Mouse (Mus musculus): ENCODE data around the gene Akr1b3. TPM values are rescaled to one million over a fixed set of nuclear protein-coding genes. Genes with fewer than 3 reads are reported as not detected.

Gene Akr1b3
- total and polyA plus RNA-seq, 2 experiments from 2014 or later, result 165 to 175 TPM

DNA sequence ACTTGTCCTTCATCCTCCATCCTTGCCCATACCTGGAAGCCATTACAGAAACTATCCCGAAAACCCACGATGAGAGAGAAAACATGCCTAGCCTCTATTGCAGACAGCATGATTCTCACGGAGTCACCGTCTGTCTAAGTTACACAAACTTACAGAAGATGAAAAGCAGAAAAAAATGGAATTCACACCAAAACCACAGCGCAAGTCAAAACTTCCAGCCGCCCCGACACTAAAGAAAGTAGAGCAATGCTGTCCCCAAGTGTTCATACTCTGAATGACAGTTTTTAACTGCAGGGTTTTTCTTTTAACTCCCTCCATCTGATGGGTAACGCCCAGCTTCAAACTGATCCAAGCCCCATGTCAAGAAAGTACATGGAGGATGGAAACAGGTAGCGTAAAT is 39.6 kb downstream of the Akr1b3 start:
- no peak overlapping the region for H3K4me2 ChIP-seq (ENCODE audit: low read depth, low read length)
- H3K4me3 ChIP-seq (ENCODE audit: low read depth, low read length), result no peak overlapping the region
- ATAC-seq (ENCODE audit: insufficient read depth, low read depth), result no peak
- H3K27me3 ChIP-seq (ENCODE audit: control insufficient read depth, insufficient read depth, low read length), result no peaks in the 10 kb centered on the region
- TF ChIP-seq CTCF (IDR thresholded peaks at IDR 0.05; ENCODE audit: low read depth) (peak; percentile 66), EP300 (IDR thresholded peaks at IDR 0.05; ENCODE audit: low read depth) (no peak)
- H3K4me1 ChIP-seq (ENCODE audit: control insufficient read depth, insufficient read depth), result peaks cover 10% of the 10 kb centered on the region; the same call in 1 of the 2 replicates
- 24% methylated on average over 9 of the region's 9 CpGs for WGBS
- H3K9me3 ChIP-seq (replicated peaks; ENCODE audit: control insufficient read depth, low read length), result no peaks in the 10 kb centered on the region
- no peaks in the 10 kb centered on the region for H3K36me3 ChIP-seq (replicated peaks; ENCODE audit: control insufficient read depth, insufficient read depth, low read length)
- H3K27ac ChIP-seq (ENCODE audit: low read depth), result no peak overlapping the region
- DNase-seq (ENCODE audit: low spot score), result peak; percentile 43
- no peak overlapping the region for H3K9ac ChIP-seq (replicated peaks; ENCODE audit: low read depth, low read length)

DNA sequence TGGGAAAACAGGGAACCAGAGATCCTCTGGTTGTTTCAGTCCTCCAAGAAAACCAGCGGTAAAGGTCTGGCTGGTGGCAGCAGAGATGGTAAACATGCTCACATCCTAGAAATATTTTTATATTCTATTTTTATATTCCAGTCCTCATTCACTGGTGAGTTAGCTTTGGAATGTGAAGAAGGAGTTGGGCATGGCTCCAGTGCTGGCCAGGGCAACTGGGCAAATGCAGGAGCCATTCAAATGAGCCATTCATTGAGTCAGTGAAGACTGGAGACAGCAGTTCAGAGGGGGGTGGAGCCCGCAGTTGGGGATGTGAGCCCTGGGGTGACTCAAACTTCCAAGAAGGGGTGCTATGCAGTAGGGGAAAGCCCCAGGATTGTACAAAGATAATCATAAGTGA is 42.9 kb downstream of the Akr1b3 start:
- DNase-seq (ENCODE audit: low spot score) (peak; percentile 63), ATAC-seq (ENCODE audit: insufficient read depth, low read depth) (peak; percentile 86)
- no peak overlapping the region for H3K4me3 ChIP-seq (ENCODE audit: low read depth, low read length)
- 51% methylated on average over 2 of the region's 2 CpGs for WGBS
- no peak overlapping the region for H3K9ac ChIP-seq (replicated peaks; ENCODE audit: low read depth, low read length)
- no peaks in the 10 kb centered on the region for H3K9me3 ChIP-seq (replicated peaks; ENCODE audit: control insufficient read depth, low read length)
- no peaks in the 10 kb centered on the region for H3K27me3 ChIP-seq (ENCODE audit: control insufficient read depth, insufficient read depth, low read length)
- H3K4me1 ChIP-seq (ENCODE audit: control insufficient read depth, insufficient read depth), result peaks cover 10% of the 10 kb centered on the region; the same call in 1 of the 2 replicates
- H3K4me2 ChIP-seq (ENCODE audit: low read depth, low read length), result no peak overlapping the region
- H3K27ac ChIP-seq (ENCODE audit: low read depth), result peak overlapping the region; percentile 72
- no peaks in the 10 kb centered on the region for H3K36me3 ChIP-seq (replicated peaks; ENCODE audit: control insufficient read depth, insufficient read depth, low read length)
- TF ChIP-seq EP300 (IDR thresholded peaks at IDR 0.05; ENCODE audit: low read depth) (no peak), CTCF (IDR thresholded peaks at IDR 0.05; ENCODE audit: low read depth) (no peak)

DNA sequence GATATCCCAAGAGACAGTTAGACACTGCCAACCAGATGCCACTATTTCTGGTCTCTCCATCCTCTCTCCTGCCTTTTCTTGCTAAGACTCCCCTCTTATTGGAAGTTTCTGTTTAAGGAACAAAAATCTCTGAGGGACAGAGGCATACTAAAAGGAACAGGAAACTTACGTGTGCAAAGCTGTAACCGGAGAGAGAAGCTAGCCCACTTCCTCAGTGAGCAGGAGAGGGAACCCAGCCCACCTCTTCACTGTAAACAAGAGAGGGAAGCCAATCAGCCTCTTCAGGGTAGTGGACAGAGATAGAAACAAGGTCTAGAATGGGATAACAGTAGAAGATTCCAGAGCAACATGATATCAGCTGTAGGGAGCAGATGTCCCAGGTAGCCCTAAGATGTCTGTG is 44.2 kb downstream of the Akr1b3 start:
- Histone ChIP-seq H3K27me3 (ENCODE audit: control insufficient read depth, insufficient read depth, low read length) (no peaks in the 10 kb centered on the region), H3K36me3 (replicated peaks; ENCODE audit: control insufficient read depth, insufficient read depth, low read length) (no peaks in the 10 kb centered on the region), H3K4me3 (ENCODE audit: low read depth, low read length) (no peak overlapping the region), H3K9ac (replicated peaks; ENCODE audit: low read depth, low read length) (no peak overlapping the region), H3K4me1 (ENCODE audit: control insufficient read depth, insufficient read depth) (peaks cover 10% of the 10 kb centered on the region; the same call in 1 of the 2 replicates), H3K9me3 (replicated peaks; ENCODE audit: control insufficient read depth, low read length) (no peaks in the 10 kb centered on the region), H3K27ac (ENCODE audit: low read depth) (no peak overlapping the region), H3K4me2 (ENCODE audit: low read depth, low read length) (no peak overlapping the region)
- 53% methylated on average over 2 of the region's 2 CpGs for WGBS
- TF ChIP-seq EP300 (IDR thresholded peaks at IDR 0.05; ENCODE audit: low read depth), result no peak
- TF ChIP-seq CTCF (IDR thresholded peaks at IDR 0.05; ENCODE audit: low read depth), result no peak
- DNase-seq (ENCODE audit: low spot score) (no peak), ATAC-seq (ENCODE audit: insufficient read depth, low read depth) (no peak)

DNA sequence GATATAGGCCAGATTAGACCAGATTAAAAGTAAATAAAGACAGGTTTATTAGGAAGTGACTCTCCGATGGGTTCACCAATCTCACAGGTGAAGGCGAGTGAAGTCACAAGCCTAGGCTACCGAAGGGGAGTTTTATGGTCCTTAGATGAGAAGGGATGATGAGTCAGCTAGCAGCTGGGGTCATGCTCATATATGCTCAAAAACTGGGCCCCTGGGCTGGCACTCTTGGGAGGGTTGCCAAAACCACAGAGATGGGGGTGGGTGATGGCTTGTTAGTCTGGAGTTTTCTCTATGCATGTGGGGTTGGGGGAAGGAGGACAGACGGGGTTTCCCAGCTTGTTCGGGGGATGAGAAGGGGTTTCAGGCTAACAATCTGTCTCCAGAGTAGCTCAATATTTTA is 44.8 kb downstream of the Akr1b3 start:
- Histone ChIP-seq H3K27ac (ENCODE audit: low read depth) (no peak overlapping the region), H3K4me3 (ENCODE audit: low read depth, low read length) (no peak overlapping the region), H3K4me2 (ENCODE audit: low read depth, low read length) (no peak overlapping the region), H3K4me1 (ENCODE audit: control insufficient read depth, insufficient read depth) (peaks cover 10% of the 10 kb centered on the region; the same call in 1 of the 2 replicates), H3K9ac (replicated peaks; ENCODE audit: low read depth, low read length) (no peak overlapping the region), H3K9me3 (replicated peaks; ENCODE audit: control insufficient read depth, low read length) (no peaks in the 10 kb centered on the region), H3K27me3 (ENCODE audit: control insufficient read depth, insufficient read depth, low read length) (no peaks in the 10 kb centered on the region), H3K36me3 (replicated peaks; ENCODE audit: control insufficient read depth, insufficient read depth, low read length) (no peaks in the 10 kb centered on the region)
- ATAC-seq (ENCODE audit: insufficient read depth, low read depth) (no peak), DNase-seq (ENCODE audit: low spot score) (no peak)
- TF ChIP-seq CTCF (IDR thresholded peaks at IDR 0.05; ENCODE audit: low read depth) (no peak), EP300 (IDR thresholded peaks at IDR 0.05; ENCODE audit: low read depth) (no peak)
- WGBS, result 88% methylated on average over 5 of the region's 5 CpGs

DNA sequence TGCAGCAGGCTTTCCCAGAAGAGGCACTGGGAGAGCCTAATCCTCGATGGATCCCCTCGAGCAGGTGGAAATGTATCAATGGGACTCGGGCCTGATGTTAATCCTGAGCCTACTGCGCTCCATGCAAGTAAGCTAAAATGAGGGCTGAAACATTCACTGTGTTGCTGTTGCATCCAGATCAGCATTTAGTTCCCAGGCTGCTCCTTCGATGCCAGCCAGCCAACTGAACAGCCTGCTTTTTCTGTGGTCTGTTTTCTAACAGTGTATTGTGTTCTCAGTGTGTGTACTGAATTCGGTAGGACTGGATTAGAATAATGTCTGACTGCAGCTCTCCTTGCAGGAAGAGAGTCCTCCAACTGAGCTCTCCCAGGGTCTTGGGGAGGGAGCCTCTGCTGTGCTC is 46.6 kb downstream of the Akr1b3 start:
- TF ChIP-seq EP300 (IDR thresholded peaks at IDR 0.05; ENCODE audit: low read depth) (no peak), CTCF (IDR thresholded peaks at IDR 0.05; ENCODE audit: low read depth) (no peak)
- Histone ChIP-seq H3K4me1 (ENCODE audit: control insufficient read depth, insufficient read depth) (peaks cover 10% of the 10 kb centered on the region; the same call in 1 of the 2 replicates), H3K4me2 (ENCODE audit: low read depth, low read length) (no peak overlapping the region), H3K27me3 (ENCODE audit: control insufficient read depth, insufficient read depth, low read length) (no peaks in the 10 kb centered on the region), H3K9ac (replicated peaks; ENCODE audit: low read depth, low read length) (no peak overlapping the region), H3K27ac (ENCODE audit: low read depth) (no peak overlapping the region), H3K9me3 (replicated peaks; ENCODE audit: control insufficient read depth, low read length) (no peaks in the 10 kb centered on the region), H3K4me3 (ENCODE audit: low read depth, low read length) (no peak overlapping the region), H3K36me3 (replicated peaks; ENCODE audit: control insufficient read depth, insufficient read depth, low read length) (no peaks in the 10 kb centered on the region)
- DNase-seq (ENCODE audit: low spot score), result no peak
- ATAC-seq (ENCODE audit: insufficient read depth, low read depth), result no peak
- WGBS, result 61% methylated on average over 6 of the region's 6 CpGs

DNA sequence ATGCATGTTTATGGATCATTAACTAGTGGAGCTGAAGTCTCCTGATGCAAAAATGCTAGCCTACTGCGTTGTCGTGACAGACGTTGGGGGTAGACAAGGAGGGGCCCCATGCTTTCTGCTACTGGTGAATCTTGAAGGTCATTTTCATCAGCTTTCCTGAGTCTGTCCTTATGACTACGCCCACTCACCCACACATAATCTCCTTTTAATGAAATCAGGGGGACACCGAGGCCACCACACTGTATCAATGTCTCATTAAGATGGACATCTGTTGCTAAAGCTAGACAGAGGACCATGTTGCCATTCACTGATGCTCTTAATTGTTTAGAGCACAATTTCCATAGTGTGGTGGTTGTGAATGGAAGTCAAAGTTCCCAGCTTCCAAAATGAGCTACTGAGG is 58.7 kb downstream of the Akr1b3 start:
- H3K36me3 ChIP-seq (replicated peaks; ENCODE audit: control insufficient read depth, insufficient read depth, low read length), result no peaks in the 10 kb centered on the region
- 86% methylated on average over 5 of the region's 5 CpGs for WGBS
- DNase-seq (ENCODE audit: low spot score) (no peak), ATAC-seq (ENCODE audit: insufficient read depth, low read depth) (no peak)
- TF ChIP-seq CTCF (IDR thresholded peaks at IDR 0.05; ENCODE audit: low read depth) (no peak), EP300 (IDR thresholded peaks at IDR 0.05; ENCODE audit: low read depth) (no peak)
- no peak overlapping the region for H3K4me2 ChIP-seq (ENCODE audit: low read depth, low read length)
- H3K4me3 ChIP-seq (ENCODE audit: low read depth, low read length), result no peak overlapping the region
- no peaks in the 10 kb centered on the region for H3K27me3 ChIP-seq (ENCODE audit: control insufficient read depth, insufficient read depth, low read length)
- peaks cover 5% of the 10 kb centered on the region; the same call in 1 of the 2 replicates for H3K9me3 ChIP-seq (replicated peaks; ENCODE audit: control insufficient read depth, low read length)
- H3K4me1 ChIP-seq (ENCODE audit: control insufficient read depth, insufficient read depth), result no peaks in the 10 kb centered on the region
- no peak overlapping the region for H3K27ac ChIP-seq (ENCODE audit: low read depth)
- no peak overlapping the region for H3K9ac ChIP-seq (replicated peaks; ENCODE audit: low read depth, low read length)

Other genes starting within 250 kb of the Akr1b3 start
- 9.0 and 12.7 TPM in 2 replicates for gene Slc35b4, start 140.4 kb downstream of the Akr1b3 start, total RNA-seq (2014; rRNA removed; ENCODE audit: low replicate concordance)
- gene Slc35b4, start 140.4 kb downstream of the Akr1b3 start, polyA plus RNA-seq (2015; fragmentation: Nextera tagmentation; extraction: Ambion mirVana), result 14.5 and 14.6 TPM in 2 replicates
- gene Akr1b8, start 36.6 kb upstream of the Akr1b3 start, total RNA-seq (2014; rRNA removed; ENCODE audit: low replicate concordance), result 1.3 and 15.4 TPM in 2 replicates
- gene Akr1b8, start 36.6 kb upstream of the Akr1b3 start, polyA plus RNA-seq (2015; fragmentation: Nextera tagmentation; extraction: Ambion mirVana), result 8.5 and 9.7 TPM in 2 replicates
- gene Akr1b10, start 66.7 kb upstream of the Akr1b3 start, total RNA-seq (2014; rRNA removed; ENCODE audit: low replicate concordance), result 58.1 and 67.8 TPM in 2 replicates
- 69.7 and 75.3 TPM in 2 replicates for gene Akr1b10, start 66.7 kb upstream of the Akr1b3 start, polyA plus RNA-seq (2015; fragmentation: Nextera tagmentation; extraction: Ambion mirVana)
- gene Akr1b7, start 94.9 kb upstream of the Akr1b3 start, total RNA-seq (2014; rRNA removed; ENCODE audit: low replicate concordance), result 0.27 TPM in 1 of 2 replicates, not detected in the other
- 0.08 and 0.31 TPM in 2 replicates for gene Akr1b7, start 94.9 kb upstream of the Akr1b3 start, polyA plus RNA-seq (2015; fragmentation: Nextera tagmentation; extraction: Ambion mirVana)
- 21.6 and 29.2 TPM in 2 replicates for gene Bpgm, start 158.7 kb upstream of the Akr1b3 start, total RNA-seq (2014; rRNA removed; ENCODE audit: low replicate concordance)
- gene Bpgm, start 158.7 kb upstream of the Akr1b3 start, polyA plus RNA-seq (2015; fragmentation: Nextera tagmentation; extraction: Ambion mirVana), result 20.4 and 26.3 TPM in 2 replicates